Mouse (Mus musculus): ENCODE data around the gene Mrpl12. TPM values are rescaled to one million over a fixed set of nuclear protein-coding genes. Genes with fewer than 3 reads are reported as not detected.

Gene Mrpl12
- polyA plus RNA-seq, 1 experiment from 2014 or later, result 119 TPM

- WGBS, result 58% methylated on average over 3 of the region's 3 CpGs
Measured at GRCm38 (mm10) chr11:120538485-120538884, 54.1 kb downstream of the Mrpl12 start.

More at GRCm38 (mm10) chr11:120538485-120538884, 54.1 kb downstream of the Mrpl12 start:
- Histone ChIP-seq H3K4me2 (ENCODE audit: low read length) (no peak overlapping the region), H3K9me3 (ENCODE audit: control insufficient read depth, low read length) (no peaks in the 10 kb centered on the region), H3K36me3 (ENCODE audit: control insufficient read depth, insufficient read depth) (peaks cover 7% of the 10 kb centered on the region; the same call in 1 of the 2 replicates), H3K27ac (ENCODE audit: low read length) (no peak overlapping the region), H3K9ac (replicated peaks; ENCODE audit: low read depth, low read length) (no peak overlapping the region), H3K4me1 (replicated peaks; ENCODE audit: control insufficient read depth, insufficient read depth, low read length) (peaks cover 5% of the 10 kb centered on the region), H3K4me3 (replicated peaks; ENCODE audit: low read length) (no peak overlapping the region), H3K27me3 (replicated peaks; ENCODE audit: control insufficient read depth, insufficient read depth, low read length) (no peaks in the 10 kb centered on the region)
- ATAC-seq, result no peak

Other genes with a start within 250 kb of the Mrpl12 start
- gene Actg1, start 136.1 kb upstream of the Mrpl12 start, polyA plus RNA-seq (2015; fragmentation: Nextera tagmentation; extraction: Ambion mirVana), result 4,159 and 4,175 TPM in 2 replicates
- 1.3 and 1.5 TPM in 2 replicates for gene Fscn2, start 123.1 kb upstream of the Mrpl12 start, polyA plus RNA-seq (2015; fragmentation: Nextera tagmentation; extraction: Ambion mirVana)
- gene Faap100, start 105.8 kb upstream of the Mrpl12 start, polyA plus RNA-seq (2015; fragmentation: Nextera tagmentation; extraction: Ambion mirVana), result 72.7 and 95.3 TPM in 2 replicates
- gene Nploc4, start 46.9 kb upstream of the Mrpl12 start, polyA plus RNA-seq (2015; fragmentation: Nextera tagmentation; extraction: Ambion mirVana), result 32.0 and 32.1 TPM in 2 replicates
- not detected in 2 replicates for gene Tspan10, start 42.0 kb upstream of the Mrpl12 start, polyA plus RNA-seq (2015; fragmentation: Nextera tagmentation; extraction: Ambion mirVana)
- 0.32 TPM in 1 of 2 replicates, not detected in the other for gene Pde6g, start 31.1 kb upstream of the Mrpl12 start, polyA plus RNA-seq (2015; fragmentation: Nextera tagmentation; extraction: Ambion mirVana)
- 9.7 and 9.9 TPM in 2 replicates for gene Oxld1, start 26.5 kb upstream of the Mrpl12 start, polyA plus RNA-seq (2015; fragmentation: Nextera tagmentation; extraction: Ambion mirVana)
- gene Ccdc137, start 26.5 kb upstream of the Mrpl12 start, polyA plus RNA-seq (2015; fragmentation: Nextera tagmentation; extraction: Ambion mirVana), result 26.2 and 31.2 TPM in 2 replicates
- 45.5 and 56.4 TPM in 2 replicates for gene Arl16, start 17.0 kb upstream of the Mrpl12 start, polyA plus RNA-seq (2015; fragmentation: Nextera tagmentation; extraction: Ambion mirVana)
- 26.5 and 29.5 TPM in 2 replicates for gene Slc25a10, start 7.2 kb downstream of the Mrpl12 start, polyA plus RNA-seq (2015; fragmentation: Nextera tagmentation; extraction: Ambion mirVana)
- gene Gcgr, start 46.1 kb downstream of the Mrpl12 start, polyA plus RNA-seq (2015; fragmentation: Nextera tagmentation; extraction: Ambion mirVana), result 0.43 TPM in 1 of 2 replicates, not detected in the other
- 222 and 241 TPM in 2 replicates for gene Mcrip1, start 65.1 kb downstream of the Mrpl12 start, polyA plus RNA-seq (2015; fragmentation: Nextera tagmentation; extraction: Ambion mirVana)
- gene Ppp1r27, start 66.5 kb downstream of the Mrpl12 start, polyA plus RNA-seq (2015; fragmentation: Nextera tagmentation; extraction: Ambion mirVana), result not detected in 2 replicates
- gene P4hb, start 88.6 kb downstream of the Mrpl12 start, polyA plus RNA-seq (2015; fragmentation: Nextera tagmentation; extraction: Ambion mirVana), result 238 and 265 TPM in 2 replicates
- 477 and 485 TPM in 2 replicates for gene Arhgdia, start 97.0 kb downstream of the Mrpl12 start, polyA plus RNA-seq (2015; fragmentation: Nextera tagmentation; extraction: Ambion mirVana)
- gene Alyref, start 113.8 kb downstream of the Mrpl12 start, polyA plus RNA-seq (2015; fragmentation: Nextera tagmentation; extraction: Ambion mirVana), result 287 and 320 TPM in 2 replicates
- gene Anapc11, start 113.8 kb downstream of the Mrpl12 start, polyA plus RNA-seq (2015; fragmentation: Nextera tagmentation; extraction: Ambion mirVana), result 178 and 192 TPM in 2 replicates
- not detected in 2 replicates for gene Npb, start 123.9 kb downstream of the Mrpl12 start, polyA plus RNA-seq (2015; fragmentation: Nextera tagmentation; extraction: Ambion mirVana)
- 175 and 234 TPM in 2 replicates for gene Pcyt2, start 133.3 kb downstream of the Mrpl12 start, polyA plus RNA-seq (2015; fragmentation: Nextera tagmentation; extraction: Ambion mirVana)
- 50.2 and 50.6 TPM in 2 replicates for gene Sirt7, start 140.6 kb downstream of the Mrpl12 start, polyA plus RNA-seq (2015; fragmentation: Nextera tagmentation; extraction: Ambion mirVana)
- gene Mafg, start 149.0 kb downstream of the Mrpl12 start, polyA plus RNA-seq (2015; fragmentation: Nextera tagmentation; extraction: Ambion mirVana), result 39.9 and 40.1 TPM in 2 replicates
- 34.9 and 36.5 TPM in 2 replicates for gene Pycr1, start 159.2 kb downstream of the Mrpl12 start, polyA plus RNA-seq (2015; fragmentation: Nextera tagmentation; extraction: Ambion mirVana)
- gene Myadml2, start 163.5 kb downstream of the Mrpl12 start, polyA plus RNA-seq (2015; fragmentation: Nextera tagmentation; extraction: Ambion mirVana), result 0.75 TPM in 1 of 2 replicates, not detected in the other
- 0.67 and 0.77 TPM in 2 replicates for gene Notum, start 176.6 kb downstream of the Mrpl12 start, polyA plus RNA-seq (2015; fragmentation: Nextera tagmentation; extraction: Ambion mirVana)
- gene Aspscr1, start 188.4 kb downstream of the Mrpl12 start, polyA plus RNA-seq (2015; fragmentation: Nextera tagmentation; extraction: Ambion mirVana), result 132 and 158 TPM in 2 replicates
- 82.8 and 95.0 TPM in 2 replicates for gene Cenpx, start 229.1 kb downstream of the Mrpl12 start, polyA plus RNA-seq (2015; fragmentation: Nextera tagmentation; extraction: Ambion mirVana)
- gene Lrrc45, start 229.3 kb downstream of the Mrpl12 start, polyA plus RNA-seq (2015; fragmentation: Nextera tagmentation; extraction: Ambion mirVana), result 91.0 and 118 TPM in 2 replicates
- gene Rac3, start 236.9 kb downstream of the Mrpl12 start, polyA plus RNA-seq (2015; fragmentation: Nextera tagmentation; extraction: Ambion mirVana), result 251 and 347 TPM in 2 replicates
- 7.6 TPM in 2 replicates for gene Dcxr, start 242.7 kb downstream of the Mrpl12 start, polyA plus RNA-seq (2015; fragmentation: Nextera tagmentation; extraction: Ambion mirVana)
- 0.92 and 4.8 TPM in 2 replicates for gene Cbr2, start 247.5 kb downstream of the Mrpl12 start, polyA plus RNA-seq (2015; fragmentation: Nextera tagmentation; extraction: Ambion mirVana)